Mouse (Mus musculus): ENCODE results near the gene Vmn1r178. TPM values are rescaled to one million over a fixed set of nuclear protein-coding genes. Genes with fewer than 3 reads are reported as not detected.

The Vmn1r178 gene
- total RNA-seq (2023): not detected

GRCm38 (mm10) chr7:23891709-23892108, at the start of gene Vmn1r178:
Vmn1r178 (plus strand) TSS chr7:23892009.

GRCm38 (mm10) chr7:23866349-23866748, 25.5 kb upstream of the Vmn1r178 start, which contains the start of gene Vmn1r177:
Vmn1r177 (minus strand) TSS chr7:23866449.

GRCm38 (mm10) chr7:23926678-23927077, 34.9 kb downstream of the Vmn1r178 start, which contains the start of gene Vmn1r179:
Vmn1r179 (plus strand) TSS chr7:23926978.

Other genes with a start within 250 kb of the Vmn1r178 start
- not detected for gene Vmn1r172, start 233.7 kb upstream of the Vmn1r178 start, total RNA-seq (2023)
- gene Vmn1r173, start 191.3 kb upstream of the Vmn1r178 start, total RNA-seq (2023): not detected
- gene Vmn1r174, start 139.7 kb upstream of the Vmn1r178 start, total RNA-seq (2023): not detected
- gene Vmn1r175, start 81.4 kb upstream of the Vmn1r178 start, total RNA-seq (2023): not detected
- gene Vmn1r176, start 54.6 kb upstream of the Vmn1r178 start, total RNA-seq (2023): not detected
- gene Vmn1r177, start 25.6 kb upstream of the Vmn1r178 start, total RNA-seq (2023): not detected
- not detected for gene Vmn1r179, start 35.0 kb downstream of the Vmn1r178 start, total RNA-seq (2023)
- not detected for gene Vmn1r180, start 58.6 kb downstream of the Vmn1r178 start, total RNA-seq (2023)
- gene Vmn1r181, start 82.6 kb downstream of the Vmn1r178 start, total RNA-seq (2023): not detected
- not detected for gene V1rd19, start 109.7 kb downstream of the Vmn1r178 start, total RNA-seq (2023)
- not detected for gene Vmn1r183, start 161.2 kb downstream of the Vmn1r178 start, total RNA-seq (2023)
- 33.2 TPM for gene Zfp180, start 189.9 kb downstream of the Vmn1r178 start, total RNA-seq (2023)
- gene Zfp112, start 220.3 kb downstream of the Vmn1r178 start, total RNA-seq (2023): 4.4 TPM
- 5.7 TPM for gene Zfp235, start 242.2 kb downstream of the Vmn1r178 start, total RNA-seq (2023)